Mouse (Mus musculus): ENCODE measurements around the gene Ube2l3.

The Ube2l3 gene

DNA sequence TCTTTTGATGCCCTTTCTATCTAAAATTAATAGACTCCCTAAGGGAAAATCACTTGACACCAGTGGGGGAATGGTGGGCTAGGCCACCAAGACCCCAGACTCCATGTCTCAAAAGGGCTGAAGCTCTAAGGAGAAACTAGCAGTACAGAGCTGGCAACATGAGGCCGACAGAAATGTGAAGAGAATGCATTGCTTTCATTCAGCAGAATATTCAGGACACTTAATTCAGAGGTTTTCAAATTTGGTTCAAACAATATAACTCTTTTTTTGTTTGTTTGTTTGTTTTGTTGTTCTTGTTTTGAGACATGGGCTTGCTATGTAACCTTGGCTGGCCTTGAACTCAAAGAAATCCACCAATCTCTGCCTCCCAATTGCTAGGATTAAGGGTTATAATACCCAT, at the start of gene Ube2l3:
Ube2l3 (minus strand) TSS at position 101 of the 400 bp plus-strand sequence.
- no peak for TF ChIP-seq GATA4 (IDR thresholded peaks at IDR 0.05; ENCODE audit: insufficient replicate concordance, low read length)

DNA sequence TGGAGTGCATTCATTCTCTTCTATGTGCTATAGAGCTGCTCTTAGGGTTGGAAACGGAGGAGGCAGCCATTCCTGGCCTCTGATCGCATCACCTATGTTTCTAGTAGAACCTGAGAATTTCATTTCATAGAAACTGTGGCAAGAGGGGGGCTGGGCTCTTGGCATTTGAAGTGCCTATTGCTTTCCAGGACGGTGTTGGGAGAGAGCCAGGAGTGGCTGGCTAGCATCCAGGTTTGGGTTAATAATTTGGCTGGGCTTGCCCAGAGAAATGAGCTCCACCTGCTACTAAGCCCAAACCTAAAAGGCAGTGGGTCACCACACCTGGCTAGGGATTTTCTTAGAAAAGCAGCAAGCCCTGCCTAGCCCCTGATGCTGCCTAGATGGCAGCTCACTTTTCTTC, 49.1 kb upstream of the Ube2l3 start:
- no peak for TF ChIP-seq GATA4 (IDR thresholded peaks at IDR 0.05; ENCODE audit: insufficient replicate concordance, low read length)

DNA sequence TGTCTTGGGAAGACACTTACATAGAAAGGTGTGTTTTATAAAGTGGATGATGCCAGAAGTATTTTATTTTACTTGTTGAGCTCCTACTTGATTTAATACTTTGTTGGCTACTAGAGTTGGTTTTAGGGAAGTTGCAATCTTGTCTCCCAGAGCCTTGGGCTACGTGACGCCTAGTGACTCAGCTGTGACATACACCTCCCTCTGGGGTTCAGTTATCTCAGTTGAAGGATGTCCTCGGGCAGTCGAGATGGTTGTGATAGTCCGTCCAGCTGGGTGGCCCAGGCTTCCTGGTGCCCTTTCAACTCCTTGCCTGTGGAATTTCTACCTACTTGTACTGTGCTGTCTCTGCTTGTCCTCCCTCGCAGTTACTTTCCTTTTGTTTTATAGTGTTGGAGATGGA, 46.7 kb upstream of the Ube2l3 start:
- TF ChIP-seq GATA4 (IDR thresholded peaks at IDR 0.05; ENCODE audit: insufficient replicate concordance, low read length), result no peak

DNA sequence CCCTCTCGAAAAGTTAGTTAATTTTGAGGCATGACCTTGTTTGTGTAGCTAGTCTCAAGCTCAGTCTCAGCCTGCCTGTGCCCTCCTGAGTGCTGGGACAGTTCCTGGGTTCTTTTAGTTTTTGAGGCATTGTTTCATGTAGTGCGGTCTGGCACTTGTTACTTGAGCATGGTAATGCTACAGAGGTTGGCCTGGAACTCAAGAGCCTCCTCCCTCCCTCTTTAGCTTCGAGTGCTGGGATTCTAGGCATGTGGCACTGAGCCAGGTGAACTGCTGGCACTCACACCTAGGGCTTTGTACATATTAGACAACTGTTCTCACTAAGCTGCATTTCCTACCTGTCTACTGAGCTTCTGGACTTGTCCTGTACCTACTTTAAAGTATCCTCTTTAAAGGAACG, 45.3 kb upstream of the Ube2l3 start:
- no peak for TF ChIP-seq GATA4 (IDR thresholded peaks at IDR 0.05; ENCODE audit: insufficient replicate concordance, low read length)

DNA sequence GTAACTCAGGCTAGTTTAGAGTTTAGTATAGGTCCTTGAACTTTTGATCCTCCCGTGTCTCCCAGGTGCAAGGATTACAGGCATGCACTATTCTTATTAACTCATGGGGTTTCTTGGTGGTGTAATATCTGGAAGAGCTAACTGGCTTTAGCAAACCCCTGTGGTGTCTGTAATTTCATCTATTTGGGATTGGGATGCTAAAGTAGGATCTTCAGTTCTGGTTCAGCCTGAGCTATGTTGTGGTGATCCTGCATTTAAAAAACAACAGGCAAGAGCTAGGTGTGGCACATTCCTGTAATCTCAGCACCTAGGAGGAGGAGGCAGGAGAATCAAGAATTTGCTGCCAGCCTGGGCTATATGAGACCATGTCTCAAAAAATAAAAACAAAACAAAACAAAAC, 42.5 kb upstream of the Ube2l3 start:
- TF ChIP-seq GATA4 (IDR thresholded peaks at IDR 0.05; ENCODE audit: insufficient replicate concordance, low read length), result no peak

DNA sequence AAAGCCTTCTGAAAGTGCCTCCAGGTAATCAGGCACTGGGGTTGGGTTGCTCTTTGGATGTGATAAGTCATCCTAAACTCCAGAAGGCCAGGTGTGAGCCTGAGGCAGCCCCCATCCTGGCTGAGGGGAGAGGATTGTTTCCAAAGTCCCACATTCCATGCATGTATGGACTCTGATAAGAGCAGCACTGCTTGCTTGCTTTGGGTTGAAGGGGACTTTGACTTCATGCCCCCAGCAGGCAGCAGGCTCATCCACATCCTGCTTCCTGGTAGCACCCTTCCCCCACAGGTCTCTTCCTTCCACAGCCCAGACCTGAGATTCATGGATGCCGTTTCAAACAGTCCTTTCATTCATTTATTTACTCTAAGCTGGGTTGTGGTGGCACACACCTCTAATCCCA, 41.3 kb upstream of the Ube2l3 start:
- TF ChIP-seq GATA4 (IDR thresholded peaks at IDR 0.05; ENCODE audit: insufficient replicate concordance, low read length), result no peak

DNA sequence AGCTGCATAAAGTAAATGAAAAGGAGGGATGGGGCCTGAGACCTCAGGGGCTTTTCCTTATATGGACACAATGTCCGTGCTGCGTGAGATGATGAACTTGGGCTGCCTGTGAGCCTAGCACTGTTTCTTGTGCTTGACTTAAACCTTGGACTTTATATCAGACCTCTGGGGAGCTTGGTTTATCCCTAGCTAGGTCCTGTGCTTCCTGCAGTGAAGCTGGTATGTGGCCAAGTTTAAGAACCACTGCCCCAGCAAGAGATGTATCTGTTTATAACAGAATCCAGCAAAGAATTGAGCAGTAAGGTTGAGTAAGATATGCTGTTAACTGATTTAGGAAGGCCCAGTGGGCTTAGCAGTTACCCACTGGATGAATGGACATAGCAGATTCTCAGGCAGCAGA, 37.0 kb upstream of the Ube2l3 start:
- no peak for TF ChIP-seq GATA4 (IDR thresholded peaks at IDR 0.05; ENCODE audit: insufficient replicate concordance, low read length)

DNA sequence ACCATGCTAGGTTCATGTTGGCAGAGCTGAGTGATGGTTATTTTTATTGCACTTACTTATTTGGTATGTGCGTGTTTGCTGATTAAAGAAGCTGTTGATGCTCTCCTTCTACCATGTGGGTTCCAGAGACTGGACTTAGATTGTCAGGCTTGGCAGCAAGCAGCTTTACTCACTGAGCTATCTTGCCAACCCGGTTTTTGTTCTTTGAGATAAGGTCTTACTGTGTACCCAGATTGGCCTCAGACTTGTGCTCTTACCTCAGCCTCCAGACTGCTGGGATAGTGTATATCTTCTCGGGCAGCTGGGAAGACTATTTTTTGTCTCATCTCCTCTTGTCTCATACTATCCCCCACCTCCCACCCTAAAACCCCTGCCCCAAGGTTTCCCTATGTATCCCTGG, 35.2 kb upstream of the Ube2l3 start:
- no peak for TF ChIP-seq GATA4 (IDR thresholded peaks at IDR 0.05; ENCODE audit: insufficient replicate concordance, low read length)

DNA sequence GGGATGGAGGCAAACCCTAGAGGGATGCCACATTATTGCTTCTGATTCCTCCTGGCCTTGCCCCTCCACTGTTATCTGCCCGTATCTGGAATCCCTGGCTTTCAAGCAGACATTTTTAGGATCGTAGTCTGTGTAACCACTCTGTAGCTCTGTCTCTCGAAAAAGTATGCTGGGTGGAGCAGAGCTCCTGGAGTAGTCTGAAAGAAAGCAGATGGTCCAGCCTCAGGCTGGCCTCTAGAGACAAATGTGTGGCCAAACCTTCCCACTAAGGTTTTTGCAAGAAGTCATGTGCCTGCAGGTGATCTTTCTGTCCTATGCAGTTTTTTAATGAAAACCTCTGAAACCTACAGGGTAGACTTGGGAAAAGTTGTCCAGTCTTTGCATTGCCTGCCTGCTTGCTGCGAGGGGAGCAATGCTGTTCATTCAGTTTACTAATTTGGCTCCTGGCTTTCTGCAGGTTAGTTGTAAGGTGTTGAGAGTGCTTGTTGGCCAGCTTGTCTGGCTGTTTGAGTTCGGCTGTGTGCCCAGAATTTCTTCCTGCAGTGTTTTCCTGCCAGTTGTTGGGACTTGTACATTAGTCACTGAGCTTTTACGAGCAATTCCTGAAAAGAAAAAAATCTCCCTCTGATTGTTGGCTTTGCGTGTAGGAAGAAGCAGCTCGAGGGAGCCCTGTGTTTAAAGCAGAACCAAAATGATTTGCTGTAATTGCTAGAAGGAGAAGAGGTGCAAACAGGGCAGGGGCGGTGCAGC, 32.6 kb upstream of the Ube2l3 start:
- TF ChIP-seq GATA4 (IDR thresholded peaks at IDR 0.05; ENCODE audit: insufficient replicate concordance, low read length), result no peak

DNA sequence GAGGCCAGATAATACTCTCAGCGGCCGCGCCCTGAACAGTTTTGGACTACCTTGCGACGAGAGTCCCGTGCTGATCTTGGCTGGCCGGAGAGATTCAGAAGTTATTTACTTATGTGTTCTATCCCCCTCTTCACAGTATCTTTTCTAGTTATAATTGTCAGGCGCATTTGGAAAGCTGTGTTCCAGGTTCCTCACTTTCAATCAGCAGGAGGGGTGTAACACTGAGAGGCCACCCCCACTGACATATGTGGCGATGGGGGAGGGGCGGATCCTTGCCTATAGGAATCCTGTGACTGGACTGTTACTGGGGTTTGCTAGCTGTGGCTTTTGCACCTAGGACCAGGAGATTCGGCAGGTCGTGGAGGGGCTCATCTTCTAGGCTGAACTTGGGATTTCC, 32.0 kb upstream of the Ube2l3 start:
- TF ChIP-seq GATA4 (IDR thresholded peaks at IDR 0.05; ENCODE audit: insufficient replicate concordance, low read length), result no peak

DNA sequence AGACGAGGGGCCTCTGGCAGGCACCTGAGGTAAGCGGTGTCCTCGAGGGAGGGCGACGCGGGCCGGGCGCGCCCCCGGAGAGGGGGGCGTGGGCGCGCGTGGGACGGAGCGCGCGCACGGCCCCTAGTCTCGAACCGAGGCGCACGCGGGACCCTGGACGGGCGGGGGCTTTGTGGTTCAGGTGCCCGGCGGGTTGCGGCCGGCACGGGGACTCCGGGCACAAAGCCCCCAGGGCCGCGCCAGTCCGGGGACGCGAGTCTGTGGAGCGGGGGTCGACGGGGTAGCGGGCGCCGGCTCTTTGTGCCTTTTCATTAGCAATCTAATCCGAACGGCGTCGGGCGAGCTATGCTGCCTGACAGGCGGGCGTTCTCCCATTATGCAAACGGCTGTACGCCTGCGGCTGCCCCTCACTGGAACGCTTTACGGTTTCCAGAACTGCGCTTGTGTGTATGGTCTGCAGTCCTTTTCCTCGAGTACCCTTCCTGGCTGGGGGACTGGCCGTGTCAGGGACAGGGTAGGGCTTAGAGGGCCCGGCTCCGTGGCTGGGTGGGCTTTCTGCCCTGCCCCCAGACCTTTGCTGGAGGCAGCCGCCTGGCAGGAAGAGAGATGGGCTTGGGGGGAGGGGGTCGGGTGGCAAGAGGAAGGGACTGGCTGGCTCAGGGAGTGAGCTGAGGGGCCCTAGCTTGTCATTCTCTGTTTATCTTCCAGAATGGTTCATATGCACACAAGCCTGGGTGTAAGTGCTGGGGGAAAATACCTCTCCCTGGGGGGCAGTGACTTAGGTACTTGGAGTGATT, 31.5 kb upstream of the Ube2l3 start:
- TF ChIP-seq GATA4 (IDR thresholded peaks at IDR 0.05; ENCODE audit: insufficient replicate concordance, low read length), result no peak

DNA sequence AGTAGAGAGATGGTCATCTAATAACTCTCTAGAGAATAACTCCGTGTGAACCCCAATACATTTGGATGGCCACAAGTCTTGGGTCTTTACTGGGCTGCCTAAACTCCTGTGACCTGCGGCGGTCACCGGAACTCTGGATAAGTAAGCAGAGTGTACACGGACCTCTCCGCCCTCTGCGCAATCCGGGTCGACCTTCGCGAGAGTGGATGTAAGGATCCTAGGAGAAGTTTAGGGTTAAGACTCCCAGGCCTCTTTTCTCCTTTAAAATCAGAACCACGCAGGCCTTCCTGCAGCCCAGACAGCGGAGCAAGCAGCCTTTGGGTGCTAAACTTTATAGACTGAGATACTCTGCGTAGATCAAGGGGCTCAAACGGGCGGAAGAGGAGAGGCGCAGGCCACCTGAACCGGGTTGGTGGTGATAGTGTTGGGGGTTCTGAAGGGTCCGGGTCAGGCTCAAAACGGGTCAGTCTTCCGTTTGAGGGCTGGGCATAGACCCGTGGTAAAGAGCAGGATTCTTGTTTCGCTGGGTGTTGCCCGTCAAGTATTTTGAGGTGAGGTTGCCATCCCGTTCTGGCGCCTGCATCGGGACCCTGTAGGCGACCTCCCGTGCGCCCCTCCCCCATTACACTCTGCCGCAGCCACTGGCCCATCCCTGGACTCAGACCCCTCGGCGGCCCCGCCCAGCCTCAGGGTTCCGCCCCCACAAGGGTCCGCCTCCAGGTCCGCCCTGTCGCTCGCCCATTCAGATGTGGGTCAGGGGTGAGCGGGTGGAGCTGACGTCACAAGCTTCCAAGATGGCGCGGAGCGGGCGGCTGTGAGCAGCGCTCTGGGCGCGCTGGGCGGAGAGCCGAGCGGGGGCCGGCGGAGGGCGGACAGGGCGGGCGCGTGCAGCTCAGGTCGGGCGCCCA, 30.6 kb upstream of the Ube2l3 start, which contains the start of gene Hic2:
Hic2 (plus strand) TSS at position 779 of the 908 bp plus-strand sequence.
- no peak for TF ChIP-seq GATA4 (IDR thresholded peaks at IDR 0.05; ENCODE audit: insufficient replicate concordance, low read length)

DNA sequence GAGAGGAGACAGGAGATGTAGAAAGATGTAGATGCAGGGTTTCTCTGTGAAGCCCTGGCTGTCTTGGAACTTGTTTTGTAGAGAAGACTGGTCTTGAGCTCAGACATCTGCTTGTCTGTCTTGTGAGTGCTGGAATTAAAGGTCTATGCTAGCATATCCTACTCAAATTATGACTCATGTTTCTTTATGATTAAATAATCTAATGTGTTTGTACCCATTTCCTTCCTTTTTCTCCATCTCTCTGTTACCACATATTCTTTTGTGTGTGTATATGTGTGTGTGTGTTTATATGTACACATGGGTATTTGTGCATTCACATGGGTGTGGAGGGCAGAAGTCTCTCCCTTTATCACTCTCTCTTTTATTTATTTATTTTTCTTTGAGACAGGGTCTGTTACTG, 24.0 kb upstream of the Ube2l3 start:
- no peak for TF ChIP-seq GATA4 (IDR thresholded peaks at IDR 0.05; ENCODE audit: insufficient replicate concordance, low read length)

DNA sequence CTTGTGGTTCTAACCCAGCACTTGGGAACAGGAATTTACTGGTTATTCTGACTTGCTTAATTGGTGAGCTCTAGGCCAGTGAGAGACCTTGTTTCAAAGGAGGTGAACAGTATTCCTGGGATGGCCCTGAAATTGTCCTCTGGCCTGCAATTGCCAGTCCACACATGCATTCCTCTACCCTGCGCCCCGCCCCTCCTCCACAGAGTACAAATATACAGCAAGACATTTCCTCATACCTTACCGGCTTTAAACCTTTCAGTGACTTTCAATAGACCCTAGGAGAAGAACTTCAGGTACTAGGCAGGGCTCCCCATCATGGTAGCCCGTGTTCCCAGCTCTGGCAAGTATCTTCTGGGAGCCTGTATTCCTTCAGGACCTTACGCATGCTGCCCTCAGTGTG, 23.1 kb upstream of the Ube2l3 start:
- TF ChIP-seq GATA4 (IDR thresholded peaks at IDR 0.05; ENCODE audit: insufficient replicate concordance, low read length), result no peak

DNA sequence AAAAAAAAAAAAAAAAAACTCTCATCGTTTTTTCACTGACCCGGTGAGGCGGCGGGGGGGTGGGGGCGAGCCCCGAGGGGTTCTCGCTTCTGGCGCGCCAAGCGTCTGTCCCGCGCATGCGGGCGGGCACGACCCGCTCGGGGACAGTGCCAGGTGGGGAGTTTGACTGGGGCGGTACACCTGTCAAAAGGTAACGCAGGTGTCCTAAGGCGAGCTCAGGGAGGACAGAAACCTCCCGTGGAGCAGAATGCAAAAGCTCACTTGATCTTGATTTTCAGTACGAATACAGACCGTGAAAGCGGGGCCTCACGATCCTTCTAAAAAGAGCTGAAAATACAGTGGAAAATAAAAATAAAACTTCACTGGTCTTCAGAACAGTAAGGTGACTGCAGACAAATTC, 19.7 kb upstream of the Ube2l3 start:
- no peak for TF ChIP-seq GATA4 (IDR thresholded peaks at IDR 0.05; ENCODE audit: insufficient replicate concordance, low read length)
